Mouse (Mus musculus): ENCODE results near the gene Zcchc8.

Gene Zcchc8

DNA sequence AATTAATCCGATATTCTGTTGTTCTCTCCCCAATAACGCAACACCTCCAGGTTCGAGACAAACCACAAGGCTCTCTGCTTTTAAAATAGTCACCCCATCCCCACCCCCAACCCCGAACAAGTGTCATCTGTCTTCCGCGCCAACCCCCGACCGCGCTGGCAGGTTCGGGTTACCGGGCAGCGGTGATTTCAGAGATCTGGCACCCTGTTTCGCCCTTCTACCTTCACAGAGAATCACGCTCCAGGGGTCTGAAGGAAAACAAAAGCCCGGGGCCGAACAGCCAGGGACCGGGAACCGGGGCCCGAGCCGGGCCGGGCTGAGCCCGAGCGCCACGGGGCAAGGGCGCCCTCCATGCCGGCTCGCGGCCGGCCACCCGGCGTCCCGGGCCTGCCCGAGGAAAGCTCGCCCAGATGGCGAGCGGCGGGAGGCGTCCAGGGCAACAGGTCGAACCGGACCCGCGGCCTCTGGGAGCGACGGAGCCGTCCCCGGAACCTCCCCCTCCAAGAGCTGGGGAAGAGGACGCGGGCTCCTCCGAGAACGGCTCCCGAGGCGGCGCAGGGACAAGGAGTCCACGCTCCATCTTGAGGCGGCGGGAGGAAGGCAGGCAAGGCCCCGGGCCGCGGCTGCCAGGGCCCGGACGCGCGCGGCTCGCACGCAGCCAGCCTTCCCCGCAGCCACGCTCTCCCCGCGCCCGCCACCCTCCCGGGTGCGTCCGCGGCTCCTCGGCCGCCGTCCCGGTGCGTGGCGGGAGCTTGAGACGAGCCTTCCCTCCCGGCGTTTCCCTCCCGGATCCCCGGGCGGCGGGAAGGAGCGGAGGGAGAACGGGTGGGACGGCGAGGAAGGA is 37.3 kb downstream of the Zcchc8 start:
- DNase-seq: peak; percentile 49

DNA sequence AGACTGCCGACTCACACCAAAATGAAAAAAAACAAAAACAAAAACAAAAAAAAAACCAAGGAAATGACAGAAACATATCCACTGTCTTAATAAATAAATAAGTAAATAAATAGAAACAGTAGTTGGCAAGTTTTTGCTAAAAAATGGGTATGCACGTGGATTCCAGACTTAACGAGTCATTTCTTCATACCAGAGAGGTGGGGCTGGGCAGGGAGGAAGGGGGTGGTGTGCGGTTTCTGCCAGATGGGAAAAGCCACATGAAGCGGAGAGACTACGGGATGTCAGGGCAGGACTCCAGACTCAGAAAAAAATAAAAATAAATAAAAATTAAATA is 37.9 kb downstream of the Zcchc8 start:
- peak; percentile 43 for DNase-seq

DNA sequence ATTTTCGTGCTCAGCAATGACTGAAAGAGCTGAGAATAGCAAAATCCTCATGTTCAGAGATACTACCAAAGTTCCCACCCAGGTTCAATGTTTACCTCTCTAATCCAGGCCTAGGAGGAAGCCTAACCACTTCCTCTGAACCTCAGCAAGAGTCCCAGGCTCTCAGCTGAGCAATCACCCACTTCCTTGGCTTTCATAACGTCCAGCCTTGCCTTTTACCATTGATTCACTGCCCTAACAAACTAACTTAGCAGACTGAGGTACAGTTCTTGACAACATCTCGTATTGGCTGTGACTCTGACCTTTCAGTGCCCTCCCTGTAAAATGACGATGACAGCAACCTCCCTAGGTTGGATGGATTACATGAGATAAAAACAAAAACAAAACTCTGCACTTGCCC is 38.5 kb downstream of the Zcchc8 start:
- no peak for DNase-seq

DNA sequence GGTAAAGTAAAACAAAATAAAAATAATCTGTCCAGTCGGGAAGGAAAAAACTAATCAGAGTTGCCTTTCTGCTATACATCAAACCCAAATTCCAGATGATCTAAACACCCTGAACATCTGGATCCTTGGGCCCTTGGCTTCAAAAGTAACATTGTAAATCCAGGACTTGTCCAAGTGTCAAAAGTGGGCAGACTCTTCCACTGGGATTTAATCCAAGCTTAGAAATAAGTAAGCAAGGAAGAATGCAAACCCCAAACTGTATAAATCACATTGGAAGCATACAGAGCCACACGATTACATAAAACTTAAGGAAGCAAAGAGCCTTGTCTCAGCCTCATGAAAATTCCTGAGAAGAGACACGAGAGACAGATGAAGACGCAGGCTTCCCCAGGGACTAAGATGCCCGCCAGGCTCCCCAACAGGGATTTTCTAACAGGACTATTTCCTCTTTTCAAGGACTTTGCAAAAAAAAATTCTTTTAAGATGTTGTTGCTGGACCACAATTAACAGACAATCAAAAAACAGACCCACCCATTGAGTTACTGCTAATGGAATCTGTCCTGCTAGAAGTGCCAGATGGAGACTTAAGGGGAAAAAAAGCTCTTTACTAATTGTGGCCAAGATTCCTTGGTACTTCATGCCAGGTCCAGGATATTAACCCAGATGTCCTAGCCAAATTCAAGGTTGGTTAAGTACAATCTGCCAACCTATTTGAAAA is 41.2 kb downstream of the Zcchc8 start:
- DNase-seq: no peak

DNA sequence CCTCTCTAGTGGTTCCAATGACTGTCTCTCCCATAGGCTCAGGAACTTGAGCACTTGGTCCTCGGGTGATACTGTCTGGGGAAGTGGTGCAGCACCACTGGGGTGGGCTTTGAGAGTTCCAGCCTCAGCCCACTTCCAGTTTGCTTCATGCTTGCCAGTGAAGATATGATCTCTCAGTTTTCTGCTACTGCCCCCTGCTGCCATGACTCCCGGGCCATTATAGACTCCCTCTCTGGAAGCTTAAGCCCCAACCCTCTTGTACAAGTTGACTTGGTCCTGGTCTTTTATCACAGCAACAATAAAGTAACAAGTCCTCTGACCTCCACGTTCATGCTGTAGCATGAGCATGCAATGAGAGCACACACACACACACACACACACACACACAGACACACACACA is 41.8 kb downstream of the Zcchc8 start:
- DNase-seq: no peak

DNA sequence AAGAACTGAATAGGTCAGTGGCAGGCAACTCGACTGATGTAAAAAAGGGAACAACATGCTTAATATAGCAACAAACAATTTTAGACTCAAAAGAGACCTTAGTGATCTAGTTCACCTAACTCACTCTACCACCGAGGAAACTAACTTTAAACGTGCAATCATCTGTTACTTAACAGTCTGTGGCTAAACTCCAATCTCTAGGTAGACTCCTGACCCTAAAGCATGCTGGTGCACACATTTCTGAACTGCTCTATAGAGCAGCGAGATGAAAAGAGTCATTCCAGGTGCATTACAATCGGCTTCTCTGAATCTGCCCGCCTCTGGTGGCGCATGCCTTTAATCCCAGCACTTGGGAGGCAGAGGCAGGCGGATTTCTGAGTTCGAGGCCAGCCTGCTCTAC is 45.2 kb downstream of the Zcchc8 start:
- no peak for DNase-seq

DNA sequence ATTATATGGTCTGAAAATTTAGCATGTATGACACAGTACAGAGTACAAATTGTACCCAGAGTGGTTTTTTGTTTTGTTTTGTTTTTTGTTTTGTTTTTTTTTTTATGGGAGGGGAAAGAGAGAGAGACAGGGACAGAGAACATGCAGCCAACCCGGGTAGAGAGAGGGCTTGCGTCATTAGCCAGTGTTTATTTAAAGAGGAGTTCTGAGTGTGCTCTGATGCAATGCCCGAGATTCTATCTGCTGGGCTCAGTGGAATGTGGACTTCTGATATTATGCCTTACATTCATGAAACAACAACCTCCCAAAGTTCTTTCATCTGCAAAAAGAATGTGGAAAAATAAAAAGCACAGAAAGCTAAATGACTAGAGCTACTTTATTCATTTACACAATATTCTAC is 45.7 kb downstream of the Zcchc8 start:
- DNase-seq: no peak

DNA sequence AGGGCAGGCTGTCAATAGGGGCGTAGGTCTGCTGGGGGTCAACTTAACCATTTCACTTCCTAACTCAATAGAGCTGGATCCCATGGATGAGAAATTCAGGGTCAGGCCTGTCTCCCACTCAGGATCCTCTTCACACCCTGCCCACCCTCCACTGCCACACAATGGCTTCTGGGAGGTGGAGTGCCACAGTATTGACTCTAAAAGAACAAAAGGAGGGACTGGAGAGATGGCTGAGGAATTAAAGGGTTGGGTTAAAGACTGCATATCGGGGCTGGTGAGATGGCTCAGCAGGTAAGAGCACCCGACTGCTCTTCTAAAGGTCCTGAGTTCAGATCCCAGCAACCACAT is 49.5 kb downstream of the Zcchc8 start:
- DNase-seq: no peak

DNA sequence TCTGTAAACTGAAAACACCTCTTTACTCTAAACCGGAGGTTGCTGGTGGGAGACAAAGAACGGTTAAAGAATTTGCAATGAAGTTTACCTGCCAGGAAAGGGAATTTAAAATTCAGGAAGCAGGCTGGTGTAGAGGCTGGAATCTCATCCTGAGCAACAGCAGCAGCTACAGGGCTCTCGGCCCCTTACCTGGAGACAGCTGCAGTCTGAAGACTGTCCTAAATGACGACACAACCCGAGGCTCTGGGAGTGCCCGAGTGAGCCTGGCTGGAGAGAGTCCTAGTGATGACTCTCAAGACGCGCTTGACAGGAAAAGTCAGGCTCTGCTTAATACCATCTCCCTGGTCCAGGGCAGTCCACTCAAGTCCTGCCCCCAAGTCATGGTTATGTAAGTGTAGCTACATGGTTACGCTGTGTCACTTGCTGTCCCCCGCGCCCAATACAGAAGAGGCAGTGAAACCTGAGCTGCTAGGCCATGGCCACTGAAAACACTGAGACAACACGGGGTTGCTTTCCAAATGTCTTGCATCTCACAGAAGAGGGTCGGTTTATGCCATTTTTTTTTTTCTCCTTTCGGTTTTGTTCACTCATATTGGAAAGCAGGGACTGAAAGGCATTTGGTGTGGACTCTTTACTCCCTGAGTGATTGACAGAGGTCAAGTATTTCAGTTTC is 50.0 kb downstream of the Zcchc8 start:
- DNase-seq: peak; percentile 23

DNA sequence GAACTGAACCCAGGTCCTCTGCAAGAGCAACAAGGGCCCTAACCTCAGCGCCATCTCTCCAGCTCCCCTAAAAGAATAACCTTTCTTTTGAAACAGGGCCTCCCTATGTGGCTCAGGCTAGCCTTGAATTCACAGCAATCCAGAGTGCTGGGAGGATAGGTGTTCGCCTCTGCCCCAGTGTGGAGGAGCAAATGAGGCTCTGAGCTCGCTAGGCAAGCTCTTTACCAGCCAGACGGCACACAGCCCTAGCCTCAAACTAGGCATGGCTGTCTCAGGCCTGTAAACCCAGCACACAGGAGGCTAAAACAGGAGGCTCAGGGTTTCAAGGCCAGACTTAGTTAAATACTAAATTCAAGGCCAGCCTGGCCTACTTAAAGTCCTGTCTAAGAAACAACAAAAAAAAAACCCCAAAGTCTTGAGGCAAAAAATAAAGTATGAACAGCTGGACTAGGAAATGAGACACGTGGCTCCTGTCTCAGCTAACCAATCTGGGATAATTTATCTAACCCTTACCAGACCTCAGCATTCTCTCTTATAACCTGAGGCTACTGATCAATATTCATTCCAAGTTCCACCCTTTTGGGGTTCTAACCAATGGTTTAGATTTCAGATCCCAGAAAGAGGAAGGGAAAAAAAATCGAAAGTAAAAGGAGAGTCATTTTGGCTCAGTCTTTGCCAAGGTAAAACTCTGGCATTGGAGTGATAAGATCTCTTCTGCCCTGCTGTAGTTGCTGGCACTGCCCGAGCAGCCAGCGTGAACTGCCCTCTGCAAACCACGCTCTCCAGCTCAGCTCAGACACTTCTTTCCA is 50.7 kb downstream of the Zcchc8 start:
- DNase-seq: no peak

DNA sequence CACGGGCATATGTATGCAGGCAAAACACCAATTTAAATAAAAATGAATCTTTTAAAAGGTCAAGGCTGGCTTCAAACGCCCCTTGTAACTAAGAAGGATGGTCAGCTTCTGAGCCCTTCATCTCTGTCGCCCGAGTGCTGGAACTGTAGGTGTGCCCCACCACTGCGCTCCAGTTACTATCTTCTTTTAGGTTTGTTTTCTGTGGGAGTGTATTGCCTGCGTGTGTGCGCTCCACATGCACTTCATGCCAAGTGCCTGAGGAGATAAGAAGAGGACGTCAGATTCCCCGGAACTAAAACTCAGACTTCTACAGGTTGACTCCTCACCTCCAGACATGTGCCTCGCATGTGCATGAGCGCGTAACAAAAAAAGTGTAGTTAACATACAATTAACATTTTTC is 53.0 kb downstream of the Zcchc8 start:
- DNase-seq: no peak

DNA sequence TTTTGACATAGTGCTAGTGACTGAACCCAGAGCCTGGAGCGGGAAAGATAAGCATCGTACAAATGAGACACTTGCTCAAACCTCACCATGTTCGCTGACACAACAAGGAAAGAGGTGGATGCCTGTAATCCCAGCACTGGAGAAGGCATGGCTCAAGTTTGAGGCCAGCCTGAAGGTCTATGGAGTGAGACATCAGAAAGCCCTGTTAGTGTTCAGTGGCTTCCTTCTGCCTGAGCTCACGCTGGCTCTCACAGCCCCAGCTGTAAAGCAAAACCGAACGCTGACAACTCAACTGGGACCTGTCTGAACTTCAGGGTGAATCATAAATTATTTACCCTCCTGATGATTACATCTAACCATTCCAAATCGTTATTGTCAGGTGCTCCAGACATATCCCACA is 54.9 kb downstream of the Zcchc8 start:
- DNase-seq: no peak

DNA sequence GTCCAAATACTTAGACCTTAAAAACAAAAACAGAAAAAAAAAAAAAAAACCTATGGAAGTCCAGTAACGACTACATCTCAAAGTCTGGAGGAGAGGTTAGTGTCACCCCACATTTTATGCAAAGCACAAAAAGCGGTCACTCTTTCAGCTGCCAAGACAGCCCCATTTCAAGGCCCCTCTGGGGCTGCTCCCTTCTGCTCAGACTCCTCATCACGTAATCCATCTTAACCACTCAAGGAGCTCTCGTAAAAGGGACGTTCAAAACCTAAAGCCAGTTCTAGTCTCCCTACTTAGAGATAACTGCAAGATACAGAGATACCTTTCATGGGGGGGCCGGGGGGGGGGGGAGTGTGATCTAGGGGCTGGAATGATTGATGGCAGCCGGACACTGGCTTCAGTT is 56.6 kb downstream of the Zcchc8 start:
- no peak for DNase-seq

DNA sequence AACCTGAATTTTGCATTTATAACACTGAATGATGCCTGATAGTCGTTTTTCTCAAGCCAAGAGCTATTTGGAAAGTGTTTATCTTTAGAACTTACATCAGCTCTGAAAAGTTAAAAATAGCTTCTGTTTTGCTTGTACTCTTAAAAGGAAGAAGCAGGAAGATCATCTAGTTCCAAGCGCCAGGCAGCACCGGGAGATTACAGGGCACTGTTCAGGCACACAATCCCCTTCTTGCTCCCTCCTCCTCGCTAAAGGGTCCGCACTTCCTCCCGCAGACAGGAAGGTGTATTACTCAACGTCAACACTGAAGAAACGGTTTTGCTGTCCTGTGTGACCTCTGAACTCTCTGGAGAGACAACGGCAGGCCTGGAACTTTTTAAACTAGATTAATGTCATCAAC is 58.8 kb downstream of the Zcchc8 start:
- no peak for DNase-seq

DNA sequence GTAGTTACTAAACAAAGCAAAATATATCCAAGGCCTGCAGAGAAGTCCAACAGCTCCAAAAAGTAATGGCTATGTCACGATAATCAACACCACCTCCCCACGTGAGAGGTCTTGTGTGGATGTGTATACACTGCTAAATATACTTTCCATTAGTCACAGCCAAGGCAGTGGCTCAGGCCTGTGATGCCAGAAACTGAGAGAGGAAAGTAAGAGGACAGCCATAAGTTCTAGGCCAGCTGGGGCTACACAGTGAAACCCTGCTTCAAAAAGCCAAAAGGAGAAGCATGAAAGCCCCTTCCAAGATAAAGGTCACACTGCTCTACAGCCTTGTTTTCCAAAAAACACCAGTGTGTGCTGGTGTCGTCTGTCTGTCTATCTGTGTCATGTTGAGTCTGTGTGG is 59.3 kb downstream of the Zcchc8 start:
- DNase-seq: peak; percentile 23

DNA sequence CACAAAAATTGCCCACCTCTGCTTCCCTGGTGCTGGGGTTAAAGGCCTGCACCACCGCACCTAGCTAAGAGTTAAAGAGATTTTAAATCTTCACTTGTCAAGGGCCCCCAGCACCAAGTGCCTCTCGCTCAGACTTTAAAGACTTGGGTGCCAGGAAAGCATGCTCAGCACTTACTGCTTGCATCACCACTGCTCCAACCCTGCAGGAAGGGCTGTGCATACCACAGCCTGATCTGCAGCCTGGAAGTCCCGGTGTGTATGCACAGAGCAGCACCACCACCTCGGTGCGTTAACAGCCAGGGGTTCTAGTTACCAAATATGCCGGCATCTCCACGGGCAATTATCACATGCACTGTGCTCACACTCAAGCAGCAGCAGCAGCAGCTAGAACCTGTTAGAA is 63.2 kb downstream of the Zcchc8 start:
- DNase-seq: no peak

DNA sequence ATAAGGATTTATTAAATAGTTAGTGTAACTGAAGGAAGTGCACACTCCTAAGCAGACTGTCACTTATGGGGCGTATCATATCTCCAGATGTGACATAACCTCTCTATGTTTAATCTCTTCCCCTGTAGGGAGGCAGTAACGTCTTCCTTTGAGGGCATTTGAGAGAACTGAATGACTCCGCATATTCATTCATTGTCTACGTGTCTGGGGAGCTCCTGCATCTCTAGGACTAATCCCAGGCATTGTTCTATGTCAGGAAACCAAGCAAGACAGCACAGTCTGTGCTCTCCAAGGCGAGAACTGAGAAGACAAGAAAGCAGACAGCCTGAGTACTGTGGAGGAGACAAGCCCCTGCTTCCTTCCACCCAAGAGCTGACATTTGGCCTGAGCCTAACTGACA is 66.0 kb downstream of the Zcchc8 start:
- no peak for DNase-seq

DNA sequence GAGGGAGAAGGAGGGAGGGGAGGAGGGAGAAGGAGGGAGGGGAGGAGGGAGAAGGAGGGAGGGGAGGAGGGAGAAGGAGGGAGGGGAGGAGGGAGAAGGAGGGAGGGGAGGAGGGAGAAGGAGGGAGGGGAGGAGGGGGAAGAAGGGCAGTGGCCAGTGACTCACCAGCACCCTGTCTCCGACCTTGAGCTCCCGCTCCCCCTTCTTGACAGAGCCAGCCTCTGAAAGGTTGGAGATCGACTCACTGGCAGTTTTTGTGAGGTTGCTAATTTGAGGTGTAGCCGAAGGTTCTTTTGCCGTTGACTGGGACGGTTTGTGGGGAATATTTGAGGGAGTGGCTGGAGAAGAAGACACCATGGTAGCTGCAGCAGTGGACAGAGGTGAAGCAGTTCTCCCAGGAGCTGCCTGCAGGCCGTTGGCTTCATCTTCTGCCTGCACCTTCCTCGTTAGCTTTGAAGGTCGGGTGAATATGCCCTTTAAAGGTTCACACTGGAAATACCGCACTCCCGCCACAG is 67.6 kb downstream of the Zcchc8 start:
- DNase-seq: no peak

DNA sequence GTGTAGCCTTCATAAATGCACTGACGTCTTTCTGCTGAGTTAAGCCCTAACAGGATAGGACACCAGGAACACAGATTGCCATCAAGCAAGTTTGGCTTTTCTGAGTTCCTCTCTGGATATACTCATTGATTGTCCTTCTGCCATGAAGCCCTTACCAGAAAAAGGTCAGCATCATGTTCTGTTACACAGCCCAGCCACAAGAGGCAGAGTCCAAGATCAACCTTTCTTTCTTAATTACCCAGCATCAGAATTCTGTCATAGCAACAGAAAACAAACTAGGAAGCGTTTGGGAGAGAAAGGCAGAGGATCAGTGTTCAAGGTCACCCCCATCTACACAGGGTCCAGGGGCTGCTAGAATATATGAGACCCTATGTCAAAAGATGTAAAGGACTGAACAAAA is 70.1 kb downstream of the Zcchc8 start:
- DNase-seq: no peak

Data from right cerebral cortex, adult 18-20 months (tissue).